Mouse (Mus musculus) hindbrain, embryonic 14.5 days (tissue): ENCODE results near the gene Tma16. TPM values are rescaled to one million over a fixed set of nuclear protein-coding genes. Genes with fewer than 3 reads are reported as not detected.

Experiments used
- ATAC-seq: fragments of 200-750 bp; cut with Nextera tagmentation; 2 replicates; pipeline ENCODE4 v1.8.0; 2017; ENCODE audit warnings: moderate number of reproducible peaks, mild to moderate bottlenecking, moderate TSS enrichment, moderate library complexity; ENCODE audit not compliant: low FRiP score
- DNase-seq: peaks from one replicate; pipeline ENCODE4 v3.0.0-alpha.2; 2015; ENCODE audit warnings: low spot score
- H3K27ac ChIP-seq: fragments of 300-500 bp; sonication (generic); 2 replicates; pipeline ENCODE4 v1.5.1; 2014; ENCODE audit warnings: mild to moderate bottlenecking, moderate library complexity
- H3K27me3 ChIP-seq: fragments of 300-500 bp; sonication (generic); 2 replicates; pipeline ENCODE4 v1.6.1; 2014; ENCODE audit warnings: mild to moderate bottlenecking, low read length, mixed read lengths; ENCODE audit not compliant: control insufficient read depth, insufficient read depth
- H3K36me3 ChIP-seq: fragments of 300-500 bp; sonication (generic); replicated peaks from 2 replicates; pipeline ENCODE4 v1.6.1; 2014; ENCODE audit not compliant: control insufficient read depth, insufficient read depth
- H3K4me1 ChIP-seq: fragments of 300-500 bp; sonication (generic); replicated peaks from 2 replicates; pipeline ENCODE4 v1.6.1; 2014; ENCODE audit warnings: antibody characterized with exemption, low read length, mixed read lengths; ENCODE audit not compliant: control insufficient read depth, insufficient read depth
- H3K4me2 ChIP-seq: fragments of 300-500 bp; sonication (generic); replicated peaks from 2 replicates; pipeline ENCODE4 v1.6.1; 2014; ENCODE audit warnings: mild to moderate bottlenecking, moderate library complexity
- H3K4me3 ChIP-seq: fragments of 300-500 bp; sonication (generic); replicated peaks from 2 replicates; pipeline ENCODE4 v1.5.1; 2014; ENCODE audit warnings: mild to moderate bottlenecking, low read length
- H3K9ac ChIP-seq: fragments of 300-500 bp; sonication (generic); 2 replicates; pipeline ENCODE4 v1.6.1; 2014
- H3K9me3 ChIP-seq: fragments of 300-500 bp; sonication (generic); 2 replicates; pipeline ENCODE4 v1.6.1; 2016; ENCODE audit warnings: low read length; ENCODE audit not compliant: control insufficient read depth
- WGBS: fragments of 180-500 bp; shearing (Covaris S2); extraction: QIAGEN DNeasy Blood & Tissue Kit; methylation state at CpG from one replicate; pipeline ENCODE4 v1.1.7; 2014; 5-methylcytosine and 5-hydroxymethylcytosine counted together
- polyA plus RNA-seq: library from polyadenylated mRNA; unstranded; fragments of >200 nt; fragmentation: Nextera tagmentation; extraction: Ambion mirVana; gene quantifications from 2 replicates; pipeline ENCODE4 v1.2.1, GENCODE M21; 2014

The Tma16 gene
- 9.8 TPM in 2 replicates for polyA plus RNA-seq

- H3K36me3 ChIP-seq = peaks cover 23% of the 10 kb centered on the region
- ATAC-seq = peak; percentile 98
- WGBS = under 1% methylated on average over 45 of the region's 45 CpGs
Measured at GRCm38 (mm10) chr8:66486084-66486763, at the start of gene Tma16. Gene Tma16, minus strand, starts transcription at chr8:66486530.

DNA sequence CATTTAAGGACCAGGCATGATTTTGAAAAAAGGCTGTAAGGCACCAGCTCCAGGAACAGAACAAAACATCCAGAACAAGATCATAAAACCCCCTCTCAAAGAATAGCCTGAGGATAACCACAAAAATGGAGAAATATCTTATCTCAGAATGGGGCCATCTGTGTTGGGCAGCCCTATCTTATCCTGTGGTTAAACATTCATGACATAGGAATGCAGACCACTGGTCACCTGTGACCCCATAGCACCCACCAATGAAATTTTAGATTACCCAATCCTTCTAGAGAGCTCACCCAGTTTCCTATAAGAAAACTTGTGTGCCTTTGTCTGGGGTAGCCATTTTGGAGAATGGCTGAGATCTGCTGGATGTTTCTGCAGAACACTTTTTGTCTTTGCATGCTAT, 34.2 kb upstream of the Tma16 start:
- Histone ChIP-seq H3K4me1 (no peaks in the 10 kb centered on the region), H3K36me3 (no peaks in the 10 kb centered on the region), H3K27me3 (no peaks in the 10 kb centered on the region), H3K9ac (no peak overlapping the region), H3K4me2 (no peak overlapping the region), H3K27ac (no peak overlapping the region), H3K4me3 (no peak overlapping the region), H3K9me3 (no peaks in the 10 kb centered on the region)
- DNase-seq (no peak), ATAC-seq (no peak)

More at GRCm38 (mm10) chr8:66486084-66486763, at the start of gene Tma16:
- peak within 1 kb of the TSS; percentile 80 for H3K27ac ChIP-seq
- peaks cover 13% of the 10 kb centered on the region; the same call in 1 of the 2 replicates for H3K4me1 ChIP-seq
- H3K27me3 ChIP-seq = no peaks in the 10 kb centered on the region
- DNase-seq = peak; percentile 91
- no peaks in the 10 kb centered on the region for H3K9me3 ChIP-seq
- peak within 1 kb of the TSS; percentile 89 for H3K9ac ChIP-seq
- peak within 1 kb of the TSS; percentile 82 for H3K4me3 ChIP-seq
- peak within 1 kb of the TSS; percentile 79 for H3K4me2 ChIP-seq

- no peaks in the 10 kb centered on the region for H3K4me1 ChIP-seq
- no peaks in the 10 kb centered on the region for H3K9me3 ChIP-seq
- no peaks in the 10 kb centered on the region for H3K27me3 ChIP-seq
- H3K9ac ChIP-seq = no peak overlapping the region
- WGBS = 83% methylated on average over 2 of the region's 2 CpGs
- no peak overlapping the region for H3K4me3 ChIP-seq
- H3K27ac ChIP-seq = no peak overlapping the region
- ATAC-seq (no peak), DNase-seq (no peak)
- no peak overlapping the region for H3K4me2 ChIP-seq
- H3K36me3 ChIP-seq = no peaks in the 10 kb centered on the region
Measured at GRCm38 (mm10) chr8:66519149-66519548, 32.8 kb upstream of the Tma16 start.

DNA sequence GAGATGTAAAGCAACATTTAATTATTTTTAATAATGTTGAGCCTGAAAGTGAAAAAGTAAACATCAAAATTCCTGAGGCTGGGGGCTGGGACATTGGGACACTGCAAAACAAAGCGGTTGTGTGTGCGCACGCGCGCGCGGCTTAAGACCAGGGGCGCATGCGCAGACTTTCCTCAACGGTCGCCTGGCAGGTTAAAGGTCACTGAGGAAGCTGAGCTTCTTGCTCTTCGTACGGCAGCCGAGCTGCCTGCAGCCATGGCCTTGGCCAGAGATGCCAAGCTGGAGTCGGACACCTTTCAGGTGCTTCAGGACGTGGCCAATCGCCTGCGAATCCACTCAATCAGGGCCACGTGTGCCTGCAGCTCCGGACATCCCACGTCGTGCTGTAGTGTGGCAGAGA, 25.2 kb upstream of the Tma16 start, which contains the start of gene Tktl2:
Tktl2 (plus strand) TSS at position 220 of the 400 bp plus-strand sequence.
- H3K27ac ChIP-seq = no peak within 1 kb of the TSS
- H3K27me3 ChIP-seq = no peaks in the 10 kb centered on the region
- H3K9ac ChIP-seq = no peak within 1 kb of the TSS
- 97% methylated on average over 22 of the region's 22 CpGs for WGBS
- DNase-seq (no peak), ATAC-seq (no peak)
- H3K36me3 ChIP-seq = no peaks in the 10 kb centered on the region
- H3K4me2 ChIP-seq = no peak within 1 kb of the TSS
- no peak within 1 kb of the TSS for H3K4me3 ChIP-seq
- H3K4me1 ChIP-seq = no peaks in the 10 kb centered on the region
- no peaks in the 10 kb centered on the region for H3K9me3 ChIP-seq

GRCm38 (mm10) chr8:66503381-66503780, 17.1 kb upstream of the Tma16 start:
- Histone ChIP-seq H3K27ac (no peak overlapping the region), H3K27me3 (no peaks in the 10 kb centered on the region), H3K9me3 (no peaks in the 10 kb centered on the region), H3K4me1 (no peaks in the 10 kb centered on the region), H3K4me2 (no peak overlapping the region), H3K9ac (no peak overlapping the region), H3K36me3 (no peaks in the 10 kb centered on the region), H3K4me3 (no peak overlapping the region)
- no peak for ATAC-seq
- 88% methylated on average over 2 of the region's 2 CpGs for WGBS
- DNase-seq = no peak

DNA sequence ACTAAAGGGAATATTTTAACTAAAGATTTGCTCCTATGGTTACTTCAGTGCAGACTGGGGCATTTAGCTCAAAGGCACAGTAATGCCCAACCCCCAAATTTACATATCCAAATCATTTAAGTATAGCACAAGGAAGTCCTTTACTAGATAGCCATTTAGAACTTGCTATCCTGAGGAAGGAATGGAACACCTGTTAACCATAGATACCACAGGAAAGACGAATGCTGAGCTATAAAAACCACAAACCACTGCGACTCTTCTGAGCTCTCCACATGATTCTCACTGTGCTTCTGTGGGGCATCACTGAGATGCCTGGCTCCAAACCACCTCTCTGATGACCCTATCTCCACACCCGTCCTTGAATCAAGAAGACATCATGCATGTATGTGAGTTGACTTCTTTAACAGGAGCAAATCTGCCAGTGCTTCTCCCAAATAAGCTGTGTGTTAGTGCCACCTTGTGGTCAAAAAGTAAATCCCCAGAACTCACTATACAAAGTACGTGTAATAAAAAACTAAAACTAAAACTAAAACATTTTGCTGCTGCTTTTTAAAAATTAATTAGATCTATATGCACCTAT, 10.8 kb upstream of the Tma16 start:
- Histone ChIP-seq H3K4me3 (no peak overlapping the region), H3K27me3 (no peaks in the 10 kb centered on the region), H3K4me1 (no peaks in the 10 kb centered on the region), H3K9me3 (no peaks in the 10 kb centered on the region), H3K9ac (no peak overlapping the region), H3K36me3 (no peaks in the 10 kb centered on the region), H3K27ac (no peak overlapping the region), H3K4me2 (no peak overlapping the region)
- ATAC-seq (peak; percentile 32; the same call in 1 of the 2 replicates), DNase-seq (peak; percentile 79)
- 42% methylated on average over 4 of the region's 4 CpGs for WGBS

DNA sequence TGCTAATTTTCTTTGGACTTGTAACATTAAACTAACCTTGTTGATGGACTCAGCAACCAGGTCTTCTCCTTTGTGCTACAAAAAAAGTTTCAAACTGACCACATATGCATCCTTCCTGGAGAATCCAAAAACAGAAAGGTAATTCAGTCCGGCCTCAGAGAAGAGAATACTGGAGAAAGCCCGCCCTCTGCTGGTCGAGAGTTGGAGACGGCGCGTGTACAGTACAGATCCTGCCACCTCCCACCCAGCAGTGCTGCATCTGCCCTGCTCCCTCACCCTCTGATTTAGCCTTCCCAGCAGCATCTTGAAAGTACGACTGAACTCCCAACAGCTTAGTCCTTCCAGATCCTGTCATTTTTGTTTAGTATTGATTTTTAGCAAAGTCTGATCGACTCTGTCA, 9.4 kb upstream of the Tma16 start:
- ATAC-seq = peak; percentile 90
- 8% methylated on average over 8 of the region's 8 CpGs for WGBS
- H3K4me3 ChIP-seq = no peak overlapping the region

DNA sequence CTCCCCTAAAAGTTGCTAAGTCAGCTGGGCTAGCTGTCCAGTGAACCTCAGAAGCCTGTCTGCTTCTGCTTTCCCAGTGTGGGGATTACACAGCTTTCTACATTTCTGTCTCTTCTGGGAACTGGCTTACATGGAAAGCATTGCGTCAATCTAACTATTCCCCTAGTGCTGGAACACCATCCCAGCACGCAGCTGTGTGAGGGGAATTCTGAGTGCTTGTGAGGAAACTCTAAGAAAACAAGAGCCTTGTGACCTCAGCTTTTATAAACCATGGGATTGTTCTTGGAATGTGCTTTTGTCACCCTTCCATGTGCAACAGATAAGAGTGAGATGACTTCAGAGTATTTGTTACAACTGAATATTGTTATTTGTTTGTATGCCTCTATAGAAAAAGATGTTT, 8.2 kb upstream of the Tma16 start:
- 80% methylated on average over 2 of the region's 2 CpGs for WGBS
- ATAC-seq = no peak
- H3K4me3 ChIP-seq = no peak overlapping the region
- H3K4me1 ChIP-seq = no peaks in the 10 kb centered on the region
- no peak overlapping the region for H3K27ac ChIP-seq
- H3K9me3 ChIP-seq = no peaks in the 10 kb centered on the region
- H3K36me3 ChIP-seq = no peaks in the 10 kb centered on the region
- H3K27me3 ChIP-seq = no peaks in the 10 kb centered on the region
- no peak for DNase-seq
- no peak overlapping the region for H3K4me2 ChIP-seq
- H3K9ac ChIP-seq = no peak overlapping the region

More for the DNA sequence above, 9.4 kb upstream of the Tma16 start:
- Histone ChIP-seq H3K4me1 (no peaks in the 10 kb centered on the region), H3K9ac (no peak overlapping the region), H3K4me2 (no peak overlapping the region), H3K36me3 (no peaks in the 10 kb centered on the region), H3K27me3 (no peaks in the 10 kb centered on the region), H3K9me3 (no peaks in the 10 kb centered on the region), H3K27ac (no peak overlapping the region)
- peak; percentile 76 for DNase-seq

DNA sequence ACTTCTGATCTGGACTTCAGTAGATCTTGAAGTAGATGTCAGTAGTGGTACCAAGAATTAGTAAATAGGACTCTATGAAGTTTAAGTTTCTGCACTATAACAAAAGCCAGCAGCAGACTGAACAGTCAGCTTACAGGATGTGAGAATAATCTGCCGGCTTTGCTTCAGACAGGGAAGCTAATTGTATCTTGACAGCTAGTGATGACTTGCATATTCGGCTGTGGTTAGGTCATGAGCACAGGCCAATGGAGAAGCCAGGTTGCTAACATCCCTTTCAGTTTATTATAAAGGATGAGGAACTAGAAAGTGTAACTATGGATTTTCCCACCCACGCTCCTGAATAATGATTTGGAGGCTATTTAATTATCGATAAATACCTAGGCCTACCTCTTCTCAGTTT, 4.3 kb upstream of the Tma16 start:
- no peak overlapping the region for H3K27ac ChIP-seq
- H3K36me3 ChIP-seq = no peaks in the 10 kb centered on the region
- no peak for DNase-seq
- WGBS = 84% methylated on average over 4 of the region's 4 CpGs
- no peak overlapping the region for H3K9ac ChIP-seq
- ATAC-seq = no peak
- H3K4me2 ChIP-seq = no peak overlapping the region
- 0 out of 2 replicates have a peak, but pooled peaks cover 2% of the 10 kb centered on the region for H3K4me1 ChIP-seq
- H3K27me3 ChIP-seq = no peaks in the 10 kb centered on the region
- H3K9me3 ChIP-seq = no peaks in the 10 kb centered on the region
- H3K4me3 ChIP-seq = no peak overlapping the region
